Mouse (Mus musculus): ENCODE data around the gene Mtus2. TPM values are rescaled to one million over a fixed set of nuclear protein-coding genes. Genes with fewer than 3 reads are reported as not detected.
"Not testable (repeated sequence)": the region's sequence is repeated elsewhere in the genome, so short reads cannot be mapped to it uniquely, and the experiment has no call there.

Gene Mtus2
- polyA plus RNA-seq, 1 experiment from 2014 or later: 26.0 TPM

GRCm38 (mm10) chr5:147928668-147929497 lies 28.2 kb upstream of the Mtus2 start:
- Histone ChIP-seq H3K27me3 (replicated peaks) (no peaks in the 10 kb centered on the region), H3K4me2 (replicated peaks) (no peak overlapping the region), H3K9me3 (no peaks in the 10 kb centered on the region), H3K36me3 (no peaks in the 10 kb centered on the region), H3K9ac (no peak overlapping the region), H3K27ac (no peak overlapping the region), H3K4me3 (replicated peaks) (no peak overlapping the region), H3K4me1 (replicated peaks) (no peaks in the 10 kb centered on the region)
- ATAC-seq: peak; percentile 74
- 71% methylated on average over 7 of the region's 7 CpGs for WGBS

- Histone ChIP-seq H3K9ac (no peak overlapping the region), H3K4me1 (replicated peaks) (no peaks in the 10 kb centered on the region), H3K27ac (no peak overlapping the region), H3K27me3 (replicated peaks) (no peaks in the 10 kb centered on the region), H3K4me3 (replicated peaks) (no peak overlapping the region), H3K36me3 (no peaks in the 10 kb centered on the region), H3K9me3 (no peaks in the 10 kb centered on the region), H3K4me2 (replicated peaks) (no peak overlapping the region)
- no peak for ATAC-seq
- WGBS: 84% methylated on average over 13 of the region's 13 CpGs
Observed at GRCm38 (mm10) chr5:147935096-147935495, 22.0 kb upstream of the Mtus2 start.

GRCm38 (mm10) chr5:147939226-147939625 lies 17.9 kb upstream of the Mtus2 start:
- ATAC-seq: no peak
- no peak overlapping the region for H3K9ac ChIP-seq
- H3K9me3 ChIP-seq: 0 out of 2 replicates have a peak, but pooled peaks cover 5% of the 10 kb centered on the region
- 71% methylated on average over 5 of the region's 5 CpGs for WGBS
- H3K27ac ChIP-seq: no peak overlapping the region
- no peak overlapping the region for H3K4me2 ChIP-seq (replicated peaks)
- H3K4me1 ChIP-seq (replicated peaks): no peaks in the 10 kb centered on the region
- H3K36me3 ChIP-seq: no peaks in the 10 kb centered on the region
- no peaks in the 10 kb centered on the region for H3K27me3 ChIP-seq (replicated peaks)
- no peak overlapping the region for H3K4me3 ChIP-seq (replicated peaks)

GRCm38 (mm10) chr5:147945000-147945666 lies 12.0 kb upstream of the Mtus2 start:
- Histone ChIP-seq H3K27ac (no peak overlapping the region), H3K36me3 (no peaks in the 10 kb centered on the region), H3K4me1 (replicated peaks) (no peaks in the 10 kb centered on the region), H3K27me3 (replicated peaks) (no peaks in the 10 kb centered on the region), H3K4me2 (replicated peaks) (no peak overlapping the region), H3K9ac (no peak overlapping the region), H3K4me3 (replicated peaks) (no peak overlapping the region), H3K9me3 (0 out of 2 replicates have a peak, but pooled peaks cover 5% of the 10 kb centered on the region)
- 17% methylated on average over 5 of the region's 5 CpGs for WGBS
- no peak for ATAC-seq

- H3K9ac ChIP-seq: no peak overlapping the region
- no peak for ATAC-seq
- H3K9me3 ChIP-seq: no peaks in the 10 kb centered on the region
- no peak overlapping the region for H3K4me3 ChIP-seq (replicated peaks)
- no peaks in the 10 kb centered on the region for H3K27me3 ChIP-seq (replicated peaks)
- H3K4me2 ChIP-seq (replicated peaks): no peak overlapping the region
- H3K27ac ChIP-seq: no peak overlapping the region
- H3K36me3 ChIP-seq: no peaks in the 10 kb centered on the region
- 77% methylated on average over 14 of the region's 14 CpGs for WGBS
- no peaks in the 10 kb centered on the region for H3K4me1 ChIP-seq (replicated peaks)
Observed at GRCm38 (mm10) chr5:147949881-147950280, 7.2 kb upstream of the Mtus2 start.

- H3K4me2 ChIP-seq (replicated peaks): no peak overlapping the region
- WGBS: 43% methylated on average over 2 of the region's 2 CpGs
- H3K4me3 ChIP-seq (replicated peaks): no peak overlapping the region
- H3K27ac ChIP-seq: no peak overlapping the region
- no peaks in the 10 kb centered on the region for H3K36me3 ChIP-seq
- H3K9me3 ChIP-seq: no peaks in the 10 kb centered on the region
- peaks cover 8% of the 10 kb centered on the region; the same call in 1 of the 2 replicates for H3K27me3 ChIP-seq (replicated peaks)
- peaks cover 1% of the 10 kb centered on the region for H3K4me1 ChIP-seq (replicated peaks)
- no peak for ATAC-seq
- H3K9ac ChIP-seq: no peak overlapping the region
Observed at GRCm38 (mm10) chr5:147951751-147952150, 5.4 kb upstream of the Mtus2 start.

- peaks cover 17% of the 10 kb centered on the region for H3K27me3 ChIP-seq (replicated peaks)
- 79% methylated on average over 5 of the region's 5 CpGs for WGBS
- not testable (repeated sequence) for H3K4me3 ChIP-seq (replicated peaks); ATAC-seq; H3K4me1 ChIP-seq (replicated peaks); H3K36me3 ChIP-seq; H3K9ac ChIP-seq; H3K9me3 ChIP-seq; H3K4me2 ChIP-seq (replicated peaks); H3K27ac ChIP-seq
Observed at GRCm38 (mm10) chr5:147953181-147953580, 3.9 kb upstream of the Mtus2 start.

- Histone ChIP-seq H3K36me3 (no peaks in the 10 kb centered on the region), H3K4me3 (replicated peaks) (no peak overlapping the region), H3K9ac (no peak overlapping the region), H3K4me2 (replicated peaks) (0 out of 2 replicates have a peak overlapping the region, but pooled peaks have one; percentile 1), H3K4me1 (replicated peaks) (peaks cover 9% of the 10 kb centered on the region), H3K27me3 (replicated peaks) (peaks cover 19% of the 10 kb centered on the region), H3K27ac (no peak overlapping the region), H3K9me3 (no peaks in the 10 kb centered on the region)
- ATAC-seq: no peak
- WGBS: 32% methylated on average over 5 of the region's 5 CpGs
Observed at GRCm38 (mm10) chr5:147955671-147956070, 1.4 kb upstream of the Mtus2 start.

GRCm38 (mm10) chr5:147956421-147956820 lies 699 bp upstream of the Mtus2 start:
- Histone ChIP-seq H3K36me3 (no peaks in the 10 kb centered on the region), H3K27ac (no peak overlapping the region), H3K9me3 (no peaks in the 10 kb centered on the region), H3K4me3 (replicated peaks) (no peak overlapping the region), H3K27me3 (replicated peaks) (peaks cover 19% of the 10 kb centered on the region), H3K4me2 (replicated peaks) (peak overlapping the region; percentile 94; the same call in 1 of the 2 replicates), H3K4me1 (replicated peaks) (peaks cover 9% of the 10 kb centered on the region), H3K9ac (no peak overlapping the region)
- no peak for ATAC-seq
- WGBS: 5% methylated on average over 11 of the region's 11 CpGs

GRCm38 (mm10) chr5:147957592-147958271 lies 612 bp downstream of the Mtus2 start:
- Histone ChIP-seq H3K9ac (0 out of 2 replicates have a peak overlapping the region, but pooled peaks have one; percentile 17), H3K36me3 (no peaks in the 10 kb centered on the region), H3K4me3 (replicated peaks) (peak overlapping the region; percentile 49), H3K27me3 (replicated peaks) (peaks cover 19% of the 10 kb centered on the region), H3K9me3 (no peaks in the 10 kb centered on the region), H3K27ac (no peak overlapping the region), H3K4me2 (replicated peaks) (peak overlapping the region; percentile 94), H3K4me1 (replicated peaks) (peaks cover 9% of the 10 kb centered on the region)
- WGBS: under 1% methylated on average over 42 of the region's 42 CpGs
- peak; percentile 78 for ATAC-seq

- Histone ChIP-seq H3K9me3 (no peaks in the 10 kb centered on the region), H3K36me3 (no peaks in the 10 kb centered on the region), H3K27ac (no peak overlapping the region), H3K27me3 (replicated peaks) (peaks cover 19% of the 10 kb centered on the region), H3K4me3 (replicated peaks) (no peak overlapping the region), H3K4me1 (replicated peaks) (peaks cover 9% of the 10 kb centered on the region), H3K4me2 (replicated peaks) (peak overlapping the region; percentile 94; the same call in 1 of the 2 replicates), H3K9ac (no peak overlapping the region)
- WGBS: 32% methylated on average over 13 of the region's 13 CpGs
- no peak for ATAC-seq
Observed at GRCm38 (mm10) chr5:147958552-147958951, 1.4 kb downstream of the Mtus2 start.

GRCm38 (mm10) chr5:147959088-147959487 lies 2.0 kb downstream of the Mtus2 start:
- peaks cover 9% of the 10 kb centered on the region for H3K4me1 ChIP-seq (replicated peaks)
- no peak overlapping the region for H3K4me3 ChIP-seq (replicated peaks)
- H3K9ac ChIP-seq: no peak overlapping the region
- H3K36me3 ChIP-seq: no peaks in the 10 kb centered on the region
- H3K27me3 ChIP-seq (replicated peaks): peaks cover 19% of the 10 kb centered on the region
- H3K4me2 ChIP-seq (replicated peaks): no peak overlapping the region
- no peaks in the 10 kb centered on the region for H3K9me3 ChIP-seq
- 29% methylated on average over 5 of the region's 5 CpGs for WGBS
- ATAC-seq: no peak
- H3K27ac ChIP-seq: no peak overlapping the region

Measured in intestine, embryonic 15.5 days (tissue).